Mouse (Mus musculus) lung, postnatal 0 days (tissue): ENCODE results near the gene Slc26a10.

Experiments
- CTCF ChIP-seq: IDR thresholded peaks from 2 replicates; pipeline ENCODE4 v1.5.1; 2016; ENCODE audit warnings: antibody characterized with exemption, mild to moderate bottlenecking
- EP300 ChIP-seq: IDR thresholded peaks from 2 replicates; pipeline ENCODE4 v1.6.1; 2016; ENCODE audit warnings: antibody characterized with exemption, mild to moderate bottlenecking, control low read depth

- TF ChIP-seq CTCF = no peak
- TF ChIP-seq EP300 = no peak
These were observed 4.7 kb upstream of the Slc26a10 start for GRCm38 (mm10) chr10:127185101-127185500.
